Mouse (Mus musculus) stomach, embryonic 15.5 days (tissue): ENCODE measurements around the gene Eml3. TPM values are rescaled to one million over a fixed set of nuclear protein-coding genes. Genes with fewer than 3 reads are reported as not detected.
A peak's percentile ranks its signal among the peaks of the same experiment; 100 is the strongest.

ENCODE experiments used
- ATAC-seq: fragments of 200-750 bp; cut with Nextera tagmentation; 2 replicates; pipeline ENCODE4 v1.8.0; 2017; ENCODE audit warnings: low read depth, moderate number of reproducible peaks, moderate TSS enrichment; ENCODE audit not compliant: insufficient read depth, low FRiP score
- H3K27ac ChIP-seq: fragments of 300-500 bp; sonication (generic); 2 replicates; pipeline ENCODE4 v1.5.1; 2015; ENCODE audit warnings: mild to moderate bottlenecking, inconsistent platforms
- H3K27me3 ChIP-seq: fragments of 300-500 bp; sonication (generic); replicated peaks from 2 replicates; pipeline ENCODE4 v1.6.1; 2015; ENCODE audit warnings: inconsistent platforms
- H3K36me3 ChIP-seq: fragments of 300-500 bp; sonication (generic); 2 replicates; pipeline ENCODE4 v1.6.1; 2015; ENCODE audit warnings: inconsistent platforms
- H3K4me1 ChIP-seq: fragments of 300-500 bp; sonication (generic); 2 replicates; pipeline ENCODE4 v1.6.1; 2015; ENCODE audit warnings: inconsistent platforms
- H3K4me2 ChIP-seq: fragments of 300-500 bp; sonication (generic); 2 replicates; pipeline ENCODE4 v1.6.1; 2015; ENCODE audit warnings: mild to moderate bottlenecking, inconsistent platforms
- H3K4me3 ChIP-seq: fragments of 300-500 bp; sonication (generic); replicated peaks from 2 replicates; pipeline ENCODE4 v1.5.1; 2015; ENCODE audit warnings: inconsistent platforms
- H3K9ac ChIP-seq: fragments of 300-500 bp; sonication (generic); 2 replicates; pipeline ENCODE4 v1.6.1; 2015; ENCODE audit warnings: inconsistent platforms
- H3K9me3 ChIP-seq: fragments of 300-500 bp; sonication (generic); 2 replicates; pipeline ENCODE4 v1.6.1; 2016; ENCODE audit warnings: inconsistent platforms
- WGBS: fragments of 180-500 bp; shearing (Covaris S2); methylation state at CpG from one replicate; pipeline ENCODE4 v1.1.7; 2015; 5-methylcytosine and 5-hydroxymethylcytosine counted together
- polyA plus RNA-seq: library from polyadenylated mRNA; unstranded; fragments of >200 nt; fragmentation: Nextera tagmentation; extraction: Ambion mirVana; gene quantifications from 2 replicates; pipeline ENCODE4 v1.2.1, GENCODE M21; 2015

The Eml3 gene
- polyA plus RNA-seq, 1 experiment from 2014 or later: 31.7 TPM

GRCm38 (mm10) chr19:8942276-8942964 is 13.1 kb downstream of the Eml3 start:
- no peaks in the 10 kb centered on the region for H3K27me3 ChIP-seq
- H3K36me3 ChIP-seq: peaks cover 30% of the 10 kb centered on the region
- peak overlapping the region; percentile 98 for H3K27ac ChIP-seq
- H3K4me2 ChIP-seq: peak overlapping the region; percentile 67
- 0% methylated on average over 46 of the region's 46 CpGs for WGBS
- peaks cover 30% of the 10 kb centered on the region for H3K4me1 ChIP-seq
- no peaks in the 10 kb centered on the region for H3K9me3 ChIP-seq
- peak; percentile 43 for ATAC-seq
- H3K4me3 ChIP-seq: peak overlapping the region; percentile 96
- peak overlapping the region; percentile 99 for H3K9ac ChIP-seq

DNA sequence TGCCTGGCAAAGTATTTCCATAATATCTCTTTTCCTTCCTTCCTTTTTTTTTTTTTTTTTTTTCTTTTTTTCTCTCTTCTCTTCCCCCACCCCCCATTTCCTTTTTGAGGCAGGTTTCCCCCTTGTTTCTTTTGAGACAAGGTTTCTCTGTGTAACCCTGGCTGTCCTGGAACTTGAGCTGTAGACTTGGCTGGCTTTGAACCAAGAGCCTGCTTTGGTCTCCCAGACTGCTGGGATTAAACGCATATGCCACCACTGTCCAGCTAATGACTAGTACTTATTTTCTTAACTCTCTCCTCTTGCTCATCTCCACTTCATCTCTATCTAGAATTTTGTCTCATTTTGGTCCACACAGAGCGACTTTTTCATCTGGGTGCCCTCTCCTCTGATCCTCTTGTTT is 13.7 kb downstream of the Eml3 start:
- WGBS: 41% methylated on average over 2 of the region's 2 CpGs
- no peak for ATAC-seq
- Histone ChIP-seq H3K4me2 (peak overlapping the region; percentile 67), H3K36me3 (peaks cover 34% of the 10 kb centered on the region), H3K27me3 (no peaks in the 10 kb centered on the region), H3K4me1 (peaks cover 30% of the 10 kb centered on the region), H3K4me3 (peak overlapping the region; percentile 96), H3K9me3 (no peaks in the 10 kb centered on the region), H3K9ac (peak overlapping the region; percentile 99), H3K27ac (peak overlapping the region; percentile 98)

DNA sequence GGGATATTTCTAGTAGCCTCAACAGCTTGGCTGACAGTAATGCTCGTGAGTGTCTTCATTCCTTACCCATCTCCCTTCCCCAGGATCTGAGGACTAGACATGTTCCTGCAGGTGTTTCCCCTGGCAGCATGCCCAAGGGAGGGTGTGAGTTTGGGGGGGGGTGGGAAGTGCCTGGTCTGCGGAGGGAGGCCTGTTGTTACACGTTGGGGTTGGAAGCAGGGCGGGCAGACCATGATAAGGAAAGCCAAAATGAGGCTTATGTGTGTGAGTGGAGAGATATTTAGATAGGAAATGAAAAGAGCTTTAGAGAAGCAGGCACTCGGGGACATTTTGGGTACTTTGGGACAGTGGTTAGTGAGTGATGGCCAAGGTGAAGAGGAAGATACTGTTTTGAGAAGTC is 14.7 kb downstream of the Eml3 start:
- peak overlapping the region; percentile 70; the same call in 1 of the 2 replicates for H3K27ac ChIP-seq
- 33% methylated on average over 5 of the region's 5 CpGs for WGBS

DNA sequence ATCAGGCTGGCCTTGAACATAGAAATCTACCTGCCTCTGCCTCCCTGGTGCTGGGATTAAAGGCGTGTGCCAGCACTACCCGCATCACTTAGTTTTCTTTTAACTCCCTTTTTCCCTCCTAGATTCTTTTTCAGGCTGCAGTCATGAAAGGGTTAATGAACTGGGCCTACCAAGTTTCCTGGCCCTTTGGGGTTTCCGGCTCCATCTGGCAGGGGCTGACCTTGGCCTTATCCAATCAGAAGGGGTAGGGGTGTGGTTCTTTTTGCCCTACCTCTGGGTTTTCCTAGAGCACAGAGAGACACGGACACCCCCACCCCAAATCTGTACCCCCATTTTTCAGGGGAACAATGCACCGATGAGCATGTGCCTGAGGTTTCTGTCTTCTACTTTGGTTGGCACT is 15.4 kb downstream of the Eml3 start:
- Histone ChIP-seq H3K27ac (0 out of 2 replicates have a peak overlapping the region, but pooled peaks have one; percentile 35), H3K4me2 (peak overlapping the region; percentile 67), H3K36me3 (peaks cover 44% of the 10 kb centered on the region), H3K27me3 (no peaks in the 10 kb centered on the region), H3K4me1 (peaks cover 30% of the 10 kb centered on the region), H3K4me3 (peak overlapping the region; percentile 26), H3K9me3 (no peaks in the 10 kb centered on the region), H3K9ac (no peak overlapping the region)
- 13% methylated on average over 5 of the region's 5 CpGs for WGBS
- no peak for ATAC-seq

More for the DNA sequence above, 14.7 kb downstream of the Eml3 start:
- peak overlapping the region; percentile 13 for H3K4me3 ChIP-seq
- no peaks in the 10 kb centered on the region for H3K9me3 ChIP-seq
- peak overlapping the region; percentile 67 for H3K4me2 ChIP-seq
- peaks cover 43% of the 10 kb centered on the region for H3K36me3 ChIP-seq
- H3K27me3 ChIP-seq: no peaks in the 10 kb centered on the region
- H3K9ac ChIP-seq: no peak overlapping the region
- no peak for ATAC-seq
- H3K4me1 ChIP-seq: peaks cover 30% of the 10 kb centered on the region

- Histone ChIP-seq H3K9ac (no peak overlapping the region), H3K4me2 (peak overlapping the region; percentile 67), H3K27me3 (no peaks in the 10 kb centered on the region), H3K9me3 (no peaks in the 10 kb centered on the region), H3K4me1 (peaks cover 30% of the 10 kb centered on the region), H3K4me3 (peak overlapping the region; percentile 26), H3K27ac (no peak overlapping the region), H3K36me3 (peaks cover 47% of the 10 kb centered on the region)
- WGBS: 72% methylated on average over 6 of the region's 6 CpGs
- ATAC-seq: no peak
Observed at GRCm38 (mm10) chr19:8945251-8945650, 15.9 kb downstream of the Eml3 start.

DNA sequence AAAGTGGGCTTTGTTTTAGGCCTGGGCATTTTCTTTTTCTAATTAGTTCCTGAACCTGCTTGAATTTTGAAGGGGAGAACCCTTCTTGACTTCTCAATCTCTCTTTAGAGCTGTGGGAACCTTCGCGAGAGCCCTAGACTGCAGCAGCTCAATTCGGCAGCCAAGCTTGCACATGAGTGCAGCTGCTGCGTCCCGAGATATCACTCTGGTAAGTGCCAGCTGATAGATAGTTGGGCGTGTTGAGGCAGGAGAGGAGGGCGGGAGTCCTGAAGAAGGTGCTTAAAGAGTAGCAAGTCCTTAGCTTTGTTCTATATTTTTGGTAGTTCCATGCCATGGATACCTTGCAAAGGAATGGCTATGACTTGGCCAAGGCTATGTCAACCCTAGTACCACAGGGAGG is 17.6 kb downstream of the Eml3 start:
- WGBS: 79% methylated on average over 7 of the region's 7 CpGs
- Histone ChIP-seq H3K9me3 (no peaks in the 10 kb centered on the region), H3K4me2 (no peak overlapping the region), H3K9ac (no peak overlapping the region), H3K27me3 (no peaks in the 10 kb centered on the region), H3K36me3 (peaks cover 63% of the 10 kb centered on the region), H3K4me3 (no peak overlapping the region), H3K27ac (no peak overlapping the region), H3K4me1 (peaks cover 25% of the 10 kb centered on the region)
- no peak for ATAC-seq

GRCm38 (mm10) chr19:8950190-8950589 is 20.8 kb downstream of the Eml3 start:
- no peak overlapping the region for H3K4me3 ChIP-seq
- no peak overlapping the region for H3K27ac ChIP-seq
- peaks cover 61% of the 10 kb centered on the region for H3K36me3 ChIP-seq
- H3K27me3 ChIP-seq: no peaks in the 10 kb centered on the region
- H3K9ac ChIP-seq: no peak overlapping the region
- no peak for ATAC-seq
- H3K4me2 ChIP-seq: no peak overlapping the region
- WGBS: 88% methylated on average over 5 of the region's 5 CpGs
- peaks cover 20% of the 10 kb centered on the region for H3K4me1 ChIP-seq
- H3K9me3 ChIP-seq: no peaks in the 10 kb centered on the region

DNA sequence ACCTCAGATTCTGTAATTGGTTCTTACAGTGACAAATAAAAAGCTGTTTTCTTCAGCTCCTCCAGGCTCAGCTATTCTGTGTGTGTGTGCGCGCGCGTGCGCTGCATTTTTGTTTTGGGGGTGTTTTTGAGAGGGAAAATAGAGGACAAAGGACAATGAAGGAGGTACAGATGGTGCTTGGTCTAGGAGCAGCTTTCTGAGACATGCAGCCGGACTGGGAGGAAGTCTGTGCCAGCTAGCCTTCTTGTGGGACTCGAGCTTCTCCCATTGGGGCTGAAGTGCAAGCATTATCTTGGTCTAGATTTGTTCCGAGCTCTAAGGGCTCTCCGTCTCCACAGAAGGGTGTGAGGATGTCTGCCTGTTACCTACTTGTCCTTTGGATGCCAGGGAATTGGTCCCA is 22.9 kb downstream of the Eml3 start:
- H3K36me3 ChIP-seq: peaks cover 48% of the 10 kb centered on the region
- no peak overlapping the region for H3K4me2 ChIP-seq
- H3K27ac ChIP-seq: peak overlapping the region; percentile 83; the same call in 1 of the 2 replicates
- no peaks in the 10 kb centered on the region for H3K27me3 ChIP-seq
- no peak overlapping the region for H3K4me3 ChIP-seq
- peaks cover 16% of the 10 kb centered on the region; the same call in 1 of the 2 replicates for H3K4me1 ChIP-seq
- no peaks in the 10 kb centered on the region for H3K9me3 ChIP-seq
- no peak overlapping the region for H3K9ac ChIP-seq
- no peak for ATAC-seq
- WGBS: 91% methylated on average over 9 of the region's 9 CpGs

DNA sequence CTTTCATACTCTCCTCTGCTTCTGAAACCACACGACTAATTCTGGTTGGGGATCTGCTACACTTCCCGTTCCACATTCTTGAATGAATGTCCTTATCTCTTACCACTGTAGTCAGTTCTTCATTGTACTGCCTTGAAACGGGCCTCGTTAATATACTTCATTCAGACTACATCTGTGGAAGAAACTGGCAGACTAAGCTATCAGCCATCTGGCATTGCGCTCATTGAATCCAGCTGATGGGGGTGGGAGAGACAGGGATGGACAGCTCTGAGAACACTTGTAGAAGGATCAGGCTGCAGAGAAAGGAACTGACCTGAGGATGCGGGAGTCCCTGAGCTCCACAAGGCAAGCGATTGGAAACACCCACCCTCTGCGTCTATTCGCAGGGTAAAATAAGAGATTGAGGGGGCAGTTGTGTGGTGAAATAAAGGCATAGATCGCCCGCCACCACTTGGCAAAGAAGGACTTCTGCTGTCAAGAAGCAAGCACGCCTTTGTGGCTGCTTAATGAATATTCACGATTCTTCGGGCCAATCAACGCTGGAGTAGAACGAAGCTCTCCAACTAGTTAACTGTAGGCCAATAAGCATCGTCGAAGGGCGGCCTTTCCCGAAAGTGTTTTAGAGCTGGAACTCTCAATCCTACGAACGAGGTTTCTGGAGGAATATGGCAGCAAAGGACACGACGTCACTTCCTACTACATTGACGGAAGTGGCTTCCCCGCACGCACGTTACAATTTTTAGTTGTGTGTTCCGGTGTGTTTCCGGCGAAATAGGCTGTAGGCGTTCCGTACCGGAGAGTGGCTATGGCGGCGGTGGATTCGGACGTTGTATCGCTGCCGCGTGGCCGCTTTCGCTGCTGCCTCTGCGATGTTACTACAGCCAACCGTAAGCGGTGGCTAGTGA is 24.0 kb downstream of the Eml3 start, which contains the start of gene Tut1:
Gene Tut1, plus strand, starts transcription at position 713 of the 905 bp plus-strand sequence.
- H3K4me3 ChIP-seq: peak within 1 kb of the TSS; percentile 92
- peak within 1 kb of the TSS; percentile 83 for H3K27ac ChIP-seq
- no peaks in the 10 kb centered on the region for H3K27me3 ChIP-seq
- peak within 1 kb of the TSS; percentile 77 for H3K9ac ChIP-seq
- H3K4me1 ChIP-seq: peaks cover 16% of the 10 kb centered on the region; the same call in 1 of the 2 replicates
- peak within 1 kb of the TSS; percentile 79 for H3K4me2 ChIP-seq
- peaks cover 36% of the 10 kb centered on the region for H3K36me3 ChIP-seq
- 3% methylated on average over 46 of the region's 46 CpGs for WGBS
- peak; percentile 95 for ATAC-seq
- H3K9me3 ChIP-seq: no peaks in the 10 kb centered on the region

DNA sequence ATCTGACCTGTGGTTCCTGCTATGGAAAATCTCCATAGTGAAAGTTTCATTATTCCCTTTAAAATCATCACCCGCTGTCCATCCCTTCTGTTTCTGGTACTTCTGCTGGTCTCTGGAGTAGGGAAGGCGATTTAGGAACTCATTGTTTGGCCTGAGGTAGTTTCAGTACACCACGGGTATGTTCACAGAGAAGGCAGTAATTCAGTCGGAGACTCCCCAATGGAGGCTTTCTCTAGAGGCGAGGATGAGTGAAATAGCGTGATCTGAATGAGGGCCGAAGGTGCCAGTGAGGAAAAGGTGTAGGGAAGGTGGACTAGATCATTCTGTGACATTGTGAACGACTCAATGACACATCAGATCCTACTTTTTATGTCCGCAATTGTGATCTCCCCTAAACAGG is 24.8 kb downstream of the Eml3 start:
- WGBS: 10% methylated on average over 9 of the region's 9 CpGs

GRCm38 (mm10) chr19:8962256-8962655 is 32.9 kb downstream of the Eml3 start:
- no peaks in the 10 kb centered on the region for H3K9me3 ChIP-seq
- H3K4me3 ChIP-seq: no peak overlapping the region
- peaks cover 62% of the 10 kb centered on the region for H3K36me3 ChIP-seq
- no peak overlapping the region for H3K4me2 ChIP-seq
- H3K4me1 ChIP-seq: peaks cover 6% of the 10 kb centered on the region; the same call in 1 of the 2 replicates
- no peaks in the 10 kb centered on the region for H3K27me3 ChIP-seq
- 81% methylated on average over 2 of the region's 2 CpGs for WGBS
- H3K9ac ChIP-seq: no peak overlapping the region
- no peak overlapping the region for H3K27ac ChIP-seq
- ATAC-seq: no peak

More for the DNA sequence above, 24.8 kb downstream of the Eml3 start:
- Histone ChIP-seq H3K4me2 (peak overlapping the region; percentile 79), H3K36me3 (peaks cover 31% of the 10 kb centered on the region), H3K27me3 (no peaks in the 10 kb centered on the region), H3K4me3 (peak overlapping the region; percentile 92), H3K9ac (peak overlapping the region; percentile 77), H3K27ac (peak overlapping the region; percentile 82), H3K9me3 (no peaks in the 10 kb centered on the region), H3K4me1 (peaks cover 16% of the 10 kb centered on the region; the same call in 1 of the 2 replicates)
- ATAC-seq: no peak

DNA sequence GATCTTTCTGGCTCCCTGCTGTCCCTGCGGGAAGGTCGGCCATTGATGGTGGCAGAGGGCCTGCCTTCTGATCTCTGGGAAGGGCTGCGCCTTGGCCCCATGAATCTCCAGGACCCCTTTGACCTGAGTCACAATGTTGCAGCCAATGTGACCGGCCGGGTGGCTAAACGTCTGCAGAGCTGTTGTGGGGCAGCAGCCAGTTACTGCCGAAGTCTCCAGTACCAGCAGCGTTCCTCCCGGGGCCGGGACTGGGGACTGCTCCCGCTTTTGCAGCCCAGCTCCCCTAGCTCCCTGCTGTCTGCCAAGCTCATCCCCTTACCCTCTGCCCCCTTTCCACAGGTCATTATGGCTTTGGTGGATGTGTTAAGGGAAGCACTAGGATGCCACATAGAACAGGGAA is 35.7 kb downstream of the Eml3 start:
- H3K27ac ChIP-seq: no peak overlapping the region
- H3K36me3 ChIP-seq: peaks cover 60% of the 10 kb centered on the region
- H3K9ac ChIP-seq: no peak overlapping the region
- H3K4me1 ChIP-seq: peaks cover 6% of the 10 kb centered on the region; the same call in 1 of the 2 replicates
- no peak overlapping the region for H3K4me3 ChIP-seq
- H3K9me3 ChIP-seq: no peaks in the 10 kb centered on the region
- 83% methylated on average over 11 of the region's 11 CpGs for WGBS
- no peak overlapping the region for H3K4me2 ChIP-seq
- no peaks in the 10 kb centered on the region for H3K27me3 ChIP-seq
- ATAC-seq: no peak
